Mouse (Mus musculus): ENCODE data around the gene Car10. TPM values are rescaled to one million over a fixed set of nuclear protein-coding genes. Genes with fewer than 3 reads are reported as not detected.

Car10 gene
- total RNA-seq (2021), result not detected
- long read RNA-seq, experiment 1, result 0 reads
- long read RNA-seq, experiment 2, partial matches to known transcripts, result 0 of 1 reads
- long read RNA-seq, experiment 2, other reads (novel, unspliced or antisense), result 1 of 1 reads

GRCm38 (mm10) chr11:93097941-93098828 lies at the start of gene Car10:
Gene Car10, plus strand, starts transcription at chr11:93098028.
- intact Hi-C loops (cut with DNase I), result no loop called here

GRCm38 (mm10) chr11:93065021-93065420 lies 32.8 kb upstream of the Car10 start:
- no peak for DNase-seq
- intact Hi-C loops (cut with DNase I), result no loop called here

More at GRCm38 (mm10) chr11:93097941-93098828, at the start of gene Car10:
- DNase-seq, result no peak

DNA sequence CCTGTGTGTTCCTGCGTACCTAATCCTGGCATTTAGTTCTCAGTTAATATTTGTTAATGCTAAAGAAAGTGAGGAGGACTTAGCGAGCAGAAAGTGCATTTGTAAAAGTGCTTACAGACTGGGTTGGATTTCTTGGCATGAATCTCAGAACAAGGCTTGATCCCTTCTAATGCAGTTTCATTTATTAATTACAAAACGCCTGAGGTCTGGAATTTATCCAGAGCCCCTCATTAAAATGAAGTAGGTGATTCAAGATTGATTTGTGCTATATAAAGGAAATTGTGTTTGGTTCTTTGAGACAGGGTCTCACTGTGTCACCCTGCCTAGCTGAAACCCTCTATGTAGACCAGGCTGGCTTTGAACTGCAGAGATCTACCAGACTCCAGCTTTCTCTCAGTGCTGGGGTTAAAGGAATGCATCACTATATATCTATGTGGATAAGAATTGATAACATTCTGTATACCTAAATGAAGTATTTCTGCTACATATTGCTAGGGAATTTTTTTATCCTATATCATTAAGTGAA lies 32.1 kb upstream of the Car10 start:
- intact Hi-C loops (cut with DNase I), result no loop called here
- no peak for DNase-seq

DNA sequence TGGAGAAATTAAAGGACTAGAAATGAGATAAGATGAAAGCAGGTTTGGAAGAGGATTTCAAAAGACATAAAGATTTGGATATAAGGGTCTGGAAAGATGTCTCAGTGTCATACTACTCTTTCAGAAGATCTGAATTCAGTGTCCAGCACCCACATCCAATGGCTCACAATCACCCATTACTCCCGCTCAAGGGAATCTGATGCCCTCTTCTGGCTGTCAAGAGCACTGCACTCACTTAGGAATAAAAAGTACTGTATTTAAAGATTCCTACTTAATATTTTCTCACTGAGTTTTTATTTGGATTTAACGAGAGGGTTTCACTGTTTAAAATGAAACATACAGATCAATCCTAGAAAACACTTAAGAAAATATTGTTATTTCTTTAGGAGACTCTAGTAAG lies 2.2 kb upstream of the Car10 start:
- DNase-seq, result no peak
- intact Hi-C loops (cut with DNase I), result no loop called here

- intact Hi-C loops (cut with DNase I), result no loop called here
- DNase-seq, result peak; percentile 22 to 59
These were observed 827 bp upstream of the Car10 start for GRCm38 (mm10) chr11:93097001-93097400.

GRCm38 (mm10) chr11:93097431-93097851 lies 387 bp upstream of the Car10 start:
- intact Hi-C loops (cut with DNase I), result no loop called here
- DNase-seq, result no peak

DNA sequence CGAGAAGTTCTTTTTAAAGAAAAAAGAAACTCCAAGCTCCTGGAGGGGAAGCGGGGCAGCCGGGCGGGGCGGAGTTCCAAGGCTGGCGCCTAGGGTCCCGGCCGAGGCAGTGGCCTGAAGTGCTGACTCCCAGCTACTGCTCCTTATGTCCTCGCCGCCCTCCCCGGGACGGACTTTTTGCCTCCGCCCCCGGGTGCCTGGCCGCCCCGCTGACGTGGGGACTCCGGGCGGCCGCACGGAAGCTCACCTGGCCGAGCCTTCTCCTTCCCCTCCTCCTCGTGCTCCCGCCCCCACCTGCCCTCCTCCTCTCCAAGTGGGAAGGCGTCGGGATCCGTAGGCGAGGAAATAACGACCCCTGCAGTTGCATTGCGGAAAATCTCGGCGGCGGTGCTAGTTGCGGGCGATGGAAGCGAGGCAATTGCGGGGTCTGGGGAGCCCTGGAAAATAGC lies 1.1 kb downstream of the Car10 start:
- no peak for DNase-seq
- intact Hi-C loops (cut with DNase I), result no loop called here

- intact Hi-C loops (cut with DNase I), result no loop called here
- DNase-seq, result no peak
These were observed 1.9 kb downstream of the Car10 start for GRCm38 (mm10) chr11:93099431-93100370.

GRCm38 (mm10) chr11:93100606-93101005 lies 2.8 kb downstream of the Car10 start:
- no peak for DNase-seq
- intact Hi-C loops (cut with DNase I), result no loop called here

- intact Hi-C loops (cut with DNase I), result no loop called here
- DNase-seq, result no peak
These were observed 3.3 kb downstream of the Car10 start for GRCm38 (mm10) chr11:93101106-93101505.

DNA sequence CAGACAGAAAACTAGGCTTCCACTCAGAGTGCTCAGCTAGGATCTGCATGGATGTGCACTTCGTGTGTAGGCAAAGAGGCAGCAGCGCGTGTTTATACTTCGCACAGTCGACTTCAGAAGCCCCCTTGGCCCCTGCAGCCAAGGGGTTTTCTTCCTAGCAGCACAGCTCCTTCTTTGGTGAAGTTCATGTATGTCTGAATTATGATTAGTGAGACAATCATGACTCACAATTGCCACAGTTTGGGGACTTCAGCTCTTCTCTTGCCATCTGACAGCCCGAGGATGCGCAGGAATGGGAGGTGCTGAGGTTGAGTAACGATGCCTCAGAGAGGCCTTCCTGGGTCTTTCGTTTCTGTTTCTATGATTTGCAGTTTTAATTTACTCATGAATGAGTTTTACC lies 4.5 kb downstream of the Car10 start:
- intact Hi-C loops (cut with DNase I), result no loop called here

GRCm38 (mm10) chr11:93103101-93103815 lies 5.4 kb downstream of the Car10 start:
- intact Hi-C loops (cut with DNase I), result no loop called here
- no peak for DNase-seq

More for the DNA sequence above, 4.5 kb downstream of the Car10 start:
- no peak for DNase-seq

GRCm38 (mm10) chr11:93109451-93109850 lies 11.6 kb downstream of the Car10 start:
- intact Hi-C loops (cut with DNase I), result no loop called here
- no peak for DNase-seq

GRCm38 (mm10) chr11:93120766-93121415 lies 23.1 kb downstream of the Car10 start:
- DNase-seq, result no peak
- intact Hi-C loops (cut with DNase I), result no loop called here

GRCm38 (mm10) chr11:93123691-93124090 lies 25.9 kb downstream of the Car10 start:
- no peak for DNase-seq
- intact Hi-C loops (cut with DNase I), result no loop called here

- intact Hi-C loops (cut with DNase I), result no loop called here
These were observed 28.6 kb downstream of the Car10 start for GRCm38 (mm10) chr11:93126466-93126865.

GRCm38 (mm10) chr11:93128481-93128880 lies 30.7 kb downstream of the Car10 start:
- intact Hi-C loops (cut with DNase I), result no loop called here
- no peak for DNase-seq

More at GRCm38 (mm10) chr11:93126466-93126865, 28.6 kb downstream of the Car10 start:
- DNase-seq, result no peak

- intact Hi-C loops (cut with DNase I), result no loop called here
- no peak for DNase-seq
These were observed 40.0 kb downstream of the Car10 start for GRCm38 (mm10) chr11:93137841-93138240.

- DNase-seq, result no peak
- intact Hi-C loops (cut with DNase I), result no loop called here
These were observed 43.9 kb downstream of the Car10 start for GRCm38 (mm10) chr11:93141727-93142126.

Measured in heart, postnatal 14 days (tissue).